Mouse (Mus musculus) midbrain, embryonic 11.5 days (tissue): ENCODE data around the gene Dao. TPM values are rescaled to one million over a fixed set of nuclear protein-coding genes. Genes with fewer than 3 reads are reported as not detected.

ENCODE experiments used
- ATAC-seq: fragments of 200-750 bp; cut with Nextera tagmentation; 2 replicates; pipeline ENCODE4 v1.8.0; 2017; ENCODE audit warnings: moderate TSS enrichment, moderate library complexity; ENCODE audit not compliant: low FRiP score
- DNase-seq: peaks from one replicate; pipeline ENCODE4 v3.0.0; 2015; ENCODE audit warnings: low spot score; ENCODE audit errors: missing footprints
- H3K27ac ChIP-seq: fragments of 300-500 bp; sonication (generic); 2 replicates; pipeline ENCODE4 v1.5.1; 2014; ENCODE audit warnings: low read depth, low read length
- H3K27me3 ChIP-seq: fragments of 300-500 bp; sonication (generic); 2 replicates; pipeline ENCODE4 v1.6.1; 2014; ENCODE audit warnings: mild to moderate bottlenecking, low read length, moderate library complexity, mixed read lengths; ENCODE audit not compliant: control insufficient read depth, insufficient read depth
- H3K36me3 ChIP-seq: fragments of 300-500 bp; sonication (generic); 2 replicates; pipeline ENCODE4 v1.6.1; 2014; ENCODE audit warnings: mild to moderate bottlenecking, low read length, moderate library complexity, mixed read lengths; ENCODE audit not compliant: control insufficient read depth, insufficient read depth
- H3K4me1 ChIP-seq: fragments of 300-500 bp; sonication (generic); 2 replicates; pipeline ENCODE4 v1.6.1; 2014; ENCODE audit warnings: low read length; ENCODE audit not compliant: control insufficient read depth, insufficient read depth
- H3K4me2 ChIP-seq: fragments of 300-500 bp; sonication (generic); 2 replicates; pipeline ENCODE4 v1.6.1; 2014; ENCODE audit warnings: mild to moderate bottlenecking, moderate library complexity
- H3K4me3 ChIP-seq: fragments of 300-500 bp; sonication (generic); 2 replicates; pipeline ENCODE4 v1.5.1; 2014; ENCODE audit warnings: low read depth, low read length
- H3K9ac ChIP-seq: fragments of 300-500 bp; sonication (generic); 2 replicates; pipeline ENCODE4 v1.6.1; 2014; ENCODE audit warnings: low read length
- H3K9me3 ChIP-seq: fragments of 300-500 bp; sonication (generic); 2 replicates; pipeline ENCODE4 v1.6.1; 2016; ENCODE audit warnings: low read length; ENCODE audit not compliant: control insufficient read depth
- WGBS: fragments of 180-500 bp; shearing (Covaris S2); extraction: QIAGEN DNeasy Blood & Tissue Kit; methylation state at CpG from one replicate; pipeline ENCODE4 v1.1.7; 2014; 5-methylcytosine and 5-hydroxymethylcytosine counted together
- polyA plus RNA-seq: library from polyadenylated mRNA; unstranded; fragments of >200 nt; fragmentation: Nextera tagmentation; extraction: Ambion mirVana; gene quantifications from 2 replicates; pipeline ENCODE4 v1.2.1, GENCODE M21; 2014

Dao gene
- polyA plus RNA-seq, 1 experiment from 2014 or later = not detected

DNA sequence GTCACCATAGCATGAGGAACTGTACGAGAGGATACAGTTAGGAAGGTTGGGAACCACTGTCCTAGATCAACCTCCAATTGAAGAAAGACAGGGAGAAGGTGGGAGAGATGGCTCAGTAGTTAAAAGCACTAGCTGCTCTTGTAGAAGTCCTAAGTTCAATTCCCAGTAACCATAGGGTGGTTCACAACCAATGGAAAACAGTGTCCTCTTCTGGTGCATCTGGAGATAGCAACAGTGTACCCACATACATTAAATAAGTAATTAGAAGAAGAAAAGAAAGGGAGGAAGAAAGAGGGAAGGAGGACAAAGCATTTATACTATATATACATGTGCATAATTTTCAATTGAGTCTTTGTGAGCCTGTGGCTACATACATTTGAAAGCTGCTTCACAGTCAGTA, 41.6 kb downstream of the Dao start:
- no peaks in the 10 kb centered on the region for H3K36me3 ChIP-seq
- peak; percentile 19 for DNase-seq
- no peak overlapping the region for H3K27ac ChIP-seq
- no peak for ATAC-seq
- H3K9ac ChIP-seq = no peak overlapping the region
- H3K4me3 ChIP-seq = no peak overlapping the region
- H3K27me3 ChIP-seq = no peaks in the 10 kb centered on the region
- peaks cover 2% of the 10 kb centered on the region; the same call in 1 of the 2 replicates for H3K4me1 ChIP-seq
- WGBS = 74% methylated on average over 1 of the region's 1 CpGs
- no peak overlapping the region for H3K4me2 ChIP-seq
- no peaks in the 10 kb centered on the region for H3K9me3 ChIP-seq

DNA sequence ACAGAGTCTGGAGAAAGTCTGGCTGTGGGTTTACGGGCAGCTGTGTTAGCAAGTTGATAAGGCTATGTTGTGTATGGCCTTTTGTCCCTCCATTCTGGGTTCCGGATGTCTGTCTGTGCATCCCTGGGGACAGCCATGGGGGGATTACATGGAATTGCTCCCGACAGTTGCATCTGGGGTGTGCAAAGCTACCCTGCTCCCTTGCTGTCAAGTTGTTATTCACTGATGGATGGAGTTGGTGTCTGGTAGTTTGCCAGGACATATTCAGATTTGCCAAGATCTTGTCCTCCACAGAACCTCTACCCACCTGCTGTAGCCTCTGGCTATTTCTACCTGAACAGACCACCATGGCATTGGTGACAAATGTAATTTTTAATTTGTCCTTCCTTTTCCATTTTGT, 42.6 kb downstream of the Dao start:
- Histone ChIP-seq H3K27me3 (no peaks in the 10 kb centered on the region), H3K4me2 (no peak overlapping the region), H3K9me3 (no peaks in the 10 kb centered on the region), H3K4me3 (no peak overlapping the region), H3K27ac (no peak overlapping the region), H3K9ac (no peak overlapping the region), H3K36me3 (no peaks in the 10 kb centered on the region), H3K4me1 (peaks cover 2% of the 10 kb centered on the region; the same call in 1 of the 2 replicates)
- ATAC-seq (no peak), DNase-seq (no peak)
- 86% methylated on average over 3 of the region's 3 CpGs for WGBS

DNA sequence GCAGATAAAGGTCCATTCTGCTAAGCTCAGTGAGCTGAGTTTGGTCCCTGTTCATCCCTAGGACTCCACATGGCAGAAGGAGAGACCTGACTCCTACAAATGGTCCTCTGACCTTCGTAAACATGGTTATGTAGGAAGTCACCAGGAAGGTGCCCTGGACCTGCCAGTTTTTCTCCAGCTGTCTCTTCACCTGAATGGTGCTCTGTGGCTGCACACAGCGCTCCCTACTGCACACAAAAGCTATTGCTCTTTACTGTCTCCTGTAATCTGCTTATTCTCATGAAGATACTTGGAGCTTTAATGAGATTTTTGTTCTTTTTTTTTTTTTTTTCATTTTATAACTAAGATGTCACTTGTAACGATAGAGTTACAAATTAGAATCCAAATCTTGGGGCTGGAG, 43.1 kb downstream of the Dao start:
- H3K36me3 ChIP-seq = no peaks in the 10 kb centered on the region
- no peaks in the 10 kb centered on the region for H3K27me3 ChIP-seq
- 47% methylated on average over 3 of the region's 3 CpGs for WGBS
- DNase-seq (no peak), ATAC-seq (no peak)
- H3K27ac ChIP-seq = no peak overlapping the region
- no peaks in the 10 kb centered on the region for H3K9me3 ChIP-seq
- H3K4me2 ChIP-seq = no peak overlapping the region
- no peak overlapping the region for H3K4me3 ChIP-seq
- no peak overlapping the region for H3K9ac ChIP-seq
- H3K4me1 ChIP-seq = peaks cover 1% of the 10 kb centered on the region; the same call in 1 of the 2 replicates

GRCm38 (mm10) chr5:114047182-114047581, 43.7 kb downstream of the Dao start:
- H3K9me3 ChIP-seq = no peaks in the 10 kb centered on the region
- H3K9ac ChIP-seq = no peak overlapping the region
- H3K4me3 ChIP-seq = no peak overlapping the region
- 83% methylated on average over 5 of the region's 5 CpGs for WGBS
- DNase-seq (no peak), ATAC-seq (no peak)
- no peak overlapping the region for H3K4me2 ChIP-seq
- no peaks in the 10 kb centered on the region for H3K36me3 ChIP-seq
- no peaks in the 10 kb centered on the region; the same call in 1 of the 2 replicates for H3K4me1 ChIP-seq
- H3K27me3 ChIP-seq = no peaks in the 10 kb centered on the region
- H3K27ac ChIP-seq = no peak overlapping the region

GRCm38 (mm10) chr5:114048731-114049308, 45.3 kb downstream of the Dao start:
- Histone ChIP-seq H3K4me2 (no peak overlapping the region), H3K27ac (no peak overlapping the region), H3K9me3 (no peaks in the 10 kb centered on the region), H3K4me1 (no peaks in the 10 kb centered on the region; the same call in 1 of the 2 replicates), H3K9ac (no peak overlapping the region), H3K4me3 (no peak overlapping the region), H3K36me3 (no peaks in the 10 kb centered on the region), H3K27me3 (no peaks in the 10 kb centered on the region)
- WGBS = 71% methylated on average over 12 of the region's 12 CpGs
- DNase-seq (no peak), ATAC-seq (no peak)

- H3K9ac ChIP-seq = no peak overlapping the region
- no peak overlapping the region for H3K27ac ChIP-seq
- H3K9me3 ChIP-seq = no peaks in the 10 kb centered on the region
- no peak for ATAC-seq
- no peaks in the 10 kb centered on the region for H3K36me3 ChIP-seq
- H3K27me3 ChIP-seq = no peaks in the 10 kb centered on the region
- WGBS = 41% methylated on average over 9 of the region's 9 CpGs
- no peaks in the 10 kb centered on the region; the same call in 1 of the 2 replicates for H3K4me1 ChIP-seq
- peak; percentile 95 for DNase-seq
- no peak overlapping the region for H3K4me2 ChIP-seq
- H3K4me3 ChIP-seq = no peak overlapping the region
These were observed 48.8 kb downstream of the Dao start for GRCm38 (mm10) chr5:114052246-114052761.

- no peak for ATAC-seq
- peak; percentile 57 for DNase-seq
- Histone ChIP-seq H3K9ac (no peak overlapping the region), H3K4me1 (no peaks in the 10 kb centered on the region), H3K4me2 (no peak overlapping the region), H3K27me3 (no peaks in the 10 kb centered on the region), H3K9me3 (no peaks in the 10 kb centered on the region), H3K27ac (no peak overlapping the region), H3K36me3 (no peaks in the 10 kb centered on the region), H3K4me3 (no peak overlapping the region)
- 80% methylated on average over 9 of the region's 9 CpGs for WGBS
These were observed 53.7 kb downstream of the Dao start for GRCm38 (mm10) chr5:114057129-114057731.

GRCm38 (mm10) chr5:114061675-114062074, 58.2 kb downstream of the Dao start:
- H3K27me3 ChIP-seq = no peaks in the 10 kb centered on the region
- no peak overlapping the region for H3K27ac ChIP-seq
- no peaks in the 10 kb centered on the region for H3K9me3 ChIP-seq
- H3K36me3 ChIP-seq = no peaks in the 10 kb centered on the region
- WGBS = 67% methylated on average over 7 of the region's 7 CpGs
- no peak overlapping the region for H3K4me3 ChIP-seq
- DNase-seq (no peak), ATAC-seq (no peak)
- H3K4me1 ChIP-seq = no peaks in the 10 kb centered on the region
- H3K4me2 ChIP-seq = no peak overlapping the region
- no peak overlapping the region for H3K9ac ChIP-seq

DNA sequence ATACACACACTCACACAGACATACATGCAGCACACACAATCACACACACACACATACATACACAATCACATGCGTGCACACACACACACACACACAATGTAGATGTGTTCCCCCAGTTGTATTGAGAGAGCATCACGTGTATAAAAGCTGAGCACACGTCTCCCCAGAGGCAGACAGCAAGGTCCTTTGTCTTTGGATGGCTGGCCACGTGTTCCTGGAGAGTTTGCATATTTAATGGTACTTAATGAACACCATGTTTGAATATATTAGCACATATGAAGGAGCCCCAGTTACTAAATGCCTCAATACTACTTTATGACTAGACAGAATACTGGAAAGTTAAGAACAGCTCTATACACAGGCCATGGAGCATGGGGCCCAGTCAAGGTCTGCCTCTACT, 60.5 kb downstream of the Dao start:
- WGBS = 72% methylated on average over 4 of the region's 4 CpGs
- no peaks in the 10 kb centered on the region for H3K9me3 ChIP-seq
- no peak overlapping the region for H3K4me2 ChIP-seq
- H3K36me3 ChIP-seq = no peaks in the 10 kb centered on the region
- ATAC-seq (no peak), DNase-seq (peak; percentile 12)
- H3K9ac ChIP-seq = no peak overlapping the region
- no peak overlapping the region for H3K4me3 ChIP-seq
- no peaks in the 10 kb centered on the region for H3K4me1 ChIP-seq
- no peak overlapping the region for H3K27ac ChIP-seq
- H3K27me3 ChIP-seq = no peaks in the 10 kb centered on the region
